Mouse (Mus musculus): ENCODE measurements around the gene Nxph1.

DNA sequence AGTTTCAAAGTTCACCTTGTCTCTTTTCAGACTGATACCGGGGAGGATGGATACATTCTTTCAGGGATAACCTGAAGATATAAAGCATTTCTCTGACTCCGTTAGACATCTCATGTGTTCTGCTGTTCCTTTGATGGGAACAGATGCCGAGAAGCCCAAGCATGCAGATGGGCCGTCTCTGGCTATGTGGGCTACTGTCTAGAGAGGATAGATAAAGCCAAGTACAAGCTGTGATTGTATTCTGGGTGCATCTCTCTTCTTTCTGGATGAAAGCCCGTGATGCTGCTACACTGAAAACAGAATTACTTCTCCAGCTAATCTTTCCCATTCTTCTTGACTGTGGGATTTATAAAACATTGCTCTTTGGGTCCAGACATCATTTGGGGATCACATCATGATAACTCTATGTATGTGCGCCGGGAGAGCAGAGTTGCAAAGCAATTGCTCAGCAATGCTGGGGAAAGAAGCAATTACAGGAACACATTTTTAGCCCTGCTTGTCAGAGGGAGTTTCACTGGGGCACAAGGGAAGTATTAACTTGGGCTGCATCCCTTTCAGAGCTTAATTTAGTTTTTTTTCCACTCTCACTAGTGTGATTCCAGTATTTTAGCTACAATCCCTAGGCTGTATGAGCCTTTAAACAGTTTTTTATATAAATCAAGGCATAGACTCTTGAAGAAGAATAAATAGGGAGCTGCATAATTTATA is 48.1 kb upstream of the Nxph1 start:
- no peak for TF ChIP-seq POLR2AphosphoS2 (IDR thresholded peaks at IDR 0.05; ENCODE audit: low read length)
- TF ChIP-seq JUND (IDR thresholded peaks at IDR 0.05; ENCODE audit: low read depth, low read length) = no peak
- TF ChIP-seq CTCF (IDR thresholded peaks at IDR 0.05 in 2 of 3, conservative IDR thresholded peaks at IDR 0.05 in 1 of 3; ENCODE audit: control insufficient read depth in 1 of 3, insufficient read depth in 1 of 3, low read depth in 2 of 3, low read length in 3 of 3, poor library complexity in 1 of 3, severe bottlenecking in 1 of 3) = no peak

Measured in MEL (cell line).